18 mouse cellular contexts compared by ENCODE assay signal in the genomic region with DNA sequence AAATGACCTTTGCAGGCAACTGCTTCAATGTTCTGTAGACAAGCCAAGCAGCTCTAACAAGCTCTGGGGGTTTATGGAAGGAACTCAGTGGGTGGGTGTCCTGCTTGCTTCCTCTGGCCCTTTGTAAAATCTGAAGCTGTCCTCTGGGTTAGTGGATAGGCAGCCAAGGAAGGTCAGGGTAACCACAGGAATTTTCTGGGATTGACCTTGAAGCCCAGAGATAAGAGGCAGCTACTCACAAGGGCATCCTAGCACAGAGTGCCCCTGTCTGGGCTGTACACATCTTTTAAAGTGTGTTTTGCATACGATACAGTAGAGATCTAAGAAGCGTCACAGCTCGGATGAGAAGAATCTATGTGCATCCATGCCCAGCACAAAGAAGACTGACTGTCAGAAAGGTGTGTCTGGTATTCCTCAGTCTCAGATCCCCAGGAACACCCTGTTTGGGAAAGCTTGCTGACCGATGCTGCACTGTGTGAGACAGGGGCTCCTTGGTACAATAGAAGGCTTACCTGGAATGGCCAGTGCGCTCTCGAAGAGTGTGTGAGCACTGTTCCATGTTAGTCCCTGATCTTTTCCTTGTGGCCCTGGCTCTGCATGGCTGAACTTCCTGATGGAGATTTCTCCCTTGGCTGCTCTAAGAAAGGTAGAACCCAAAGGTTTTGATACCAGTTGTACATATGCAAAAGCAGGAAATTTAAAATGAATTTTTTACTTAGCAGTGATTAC.
DNase-seq lines count a peak whose midpoint lies in the region; ATAC-seq lines count a peak whose summit lies in the region.
"Had no signal": no experiment of that assay in that cellular context is flagged by ENCODE, and none has a peak within 500 bp of the region (broad histone marks: within the 10 kb centered on the region; RNA-seq: fewer than 3 reads in every experiment).

No protein-coding gene starts in this region.

- no peak overlapping the region for H3K4me2 ChIP-seq in kidney, embryonic 15.5 days
- H3K4me2 ChIP-seq: embryonic facial prominence, embryonic 12.5 days; forebrain, embryonic 15.5 days; heart, embryonic 13.5 days; hindbrain, embryonic 15.5 days had no signal

- no peaks in the 10 kb centered on the region for H3K9me3 ChIP-seq in kidney, embryonic 15.5 days (replicated peaks)
- H3K9me3 ChIP-seq: embryonic facial prominence, embryonic 12.5 days; forebrain, embryonic 15.5 days; hindbrain, embryonic 15.5 days had no signal

- H3K27me3 ChIP-seq in kidney, embryonic 15.5 days: no peaks in the 10 kb centered on the region; the same call in 1 of the 2 replicates
- H3K27me3 ChIP-seq: embryonic facial prominence, embryonic 12.5 days; forebrain, embryonic 15.5 days; hindbrain, embryonic 15.5 days; Patski had no signal

- peaks cover 20% of the 10 kb centered on the region; the same call in 1 of the 2 replicates for H3K4me1 ChIP-seq in kidney, embryonic 15.5 days
- H3K4me1 ChIP-seq: embryonic facial prominence, embryonic 12.5 days; forebrain, embryonic 15.5 days; hindbrain, embryonic 15.5 days had no signal

- H3K4me3 ChIP-seq in kidney, embryonic 15.5 days (replicated peaks): no peak overlapping the region
- H3K4me3 ChIP-seq: embryonic facial prominence, embryonic 12.5 days; forebrain, embryonic 15.5 days; heart, embryonic 13.5 days; hindbrain, embryonic 15.5 days had no signal

- ATAC-seq in kidney, embryonic 15.5 days (replicated peaks; ENCODE audit: low FRiP score): peak; percentile 68; the same call in 1 of the 2 replicates
- ATAC-seq: forebrain, embryonic 15.5 days; Patski had no signal

- WGBS in kidney, embryonic 15.5 days: 77% methylated on average over 6 of the region's 6 CpGs

- no peaks in the 10 kb centered on the region for H3K36me3 ChIP-seq in kidney, embryonic 15.5 days
- H3K36me3 ChIP-seq: embryonic facial prominence, embryonic 12.5 days; forebrain, embryonic 15.5 days; hindbrain, embryonic 15.5 days had no signal

- no peak overlapping the region for H3K9ac ChIP-seq in kidney, embryonic 15.5 days
- H3K9ac ChIP-seq: embryonic facial prominence, embryonic 12.5 days; forebrain, embryonic 15.5 days; heart, embryonic 13.5 days; hindbrain, embryonic 15.5 days had no signal

- DNase-seq in adrenal gland, postnatal 10 days: peak; percentile 8
- DNase-seq in adrenal gland, postnatal 14 days: no peak
- DNase-seq in kidney, adult 11 months: no peak
- peak; percentile 68 for DNase-seq in ovary, adult 18-20 months (ENCODE audit: low spot score)
- no peak for DNase-seq in ovary, postnatal 10 days (ENCODE audit: low spot score)
- DNase-seq in lung, postnatal 10 days: no peak
- DNase-seq: cerebellum, adult 11 months; cerebellum, adult 8-10 months; cerebellum, postnatal 14 days; gastrocnemius, postnatal 36 days; heart, adult 18-20 months; heart, postnatal 36 days had no signal

- 0 out of 2 replicates have a peak overlapping the region, but pooled peaks have one; percentile 10 for H3K27ac ChIP-seq in kidney, embryonic 15.5 days
- H3K27ac ChIP-seq: embryonic facial prominence, embryonic 12.5 days; forebrain, embryonic 15.5 days; heart, embryonic 13.5 days; hindbrain, embryonic 15.5 days had no signal

Comparison
In these comparisons a context has a peak if more than half of its experiments do, and no peak if none do; other contexts are left out.
1. DNase-seq: peak in adrenal gland, postnatal 10 days (single experiment) and ovary, adult 18-20 months (single experiment); none in adrenal gland, postnatal 14 days (single experiment), kidney, adult 11 months (single experiment), ovary, postnatal 10 days (single experiment) and lung, postnatal 10 days (single experiment).